Mouse (Mus musculus) heart, postnatal 0 days (tissue): ENCODE data around the gene Arid1b.

Experiments used
- CTCF ChIP-seq: IDR thresholded peaks from 2 replicates; pipeline ENCODE4 v1.5.1; 2016; ENCODE audit warnings: antibody characterized with exemption, control low read depth, low read depth
- EP300 ChIP-seq: IDR thresholded peaks from 2 replicates; pipeline ENCODE4 v1.6.1; 2016; ENCODE audit warnings: antibody characterized with exemption, low read depth

DNA sequence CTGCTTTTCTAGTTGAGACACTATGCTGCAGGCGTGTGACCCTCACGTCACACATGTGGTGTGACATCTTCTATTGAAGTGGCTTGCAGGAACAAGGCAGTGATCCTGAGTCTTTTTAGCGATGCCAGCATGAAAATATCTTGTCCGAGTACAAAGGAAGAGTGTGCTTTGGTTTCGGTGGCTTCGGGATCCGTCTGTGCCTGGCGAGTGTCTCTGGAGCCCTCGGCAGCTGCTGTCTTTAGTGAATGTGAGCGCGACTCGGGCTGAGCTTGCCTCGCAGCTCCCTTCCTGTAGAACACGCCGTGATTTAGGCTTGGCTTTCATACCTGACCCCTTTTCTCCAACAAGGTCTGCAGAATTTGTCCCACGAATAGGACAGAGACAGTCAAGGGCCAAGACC, 275.6 kb downstream of the Arid1b start:
- no peak for TF ChIP-seq CTCF
- TF ChIP-seq EP300 = no peak
